Mouse (Mus musculus): ENCODE data around the gene Fbxw5.

The Fbxw5 gene

DNA sequence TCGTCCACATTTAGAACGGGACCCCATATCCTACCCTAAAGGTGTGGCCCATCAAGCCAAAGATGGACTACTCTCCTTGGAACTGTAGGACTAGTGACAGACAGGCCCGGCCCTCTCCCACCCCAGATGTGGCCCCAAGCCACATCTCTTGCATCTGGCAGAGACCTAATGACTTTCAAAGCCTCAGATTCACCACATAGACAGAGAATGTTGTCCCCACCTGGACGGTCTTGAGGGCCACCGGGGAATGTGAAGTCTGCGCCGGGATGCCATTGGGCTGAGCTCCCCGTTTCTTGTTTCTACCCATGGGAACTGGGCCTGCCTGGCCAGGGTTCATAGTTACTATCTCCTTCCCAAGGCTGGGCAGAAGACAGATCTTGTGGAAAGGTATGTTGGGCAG is 23.0 kb upstream of the Fbxw5 start:
- intact Hi-C loops (cut with DNase I), result no loop called here

DNA sequence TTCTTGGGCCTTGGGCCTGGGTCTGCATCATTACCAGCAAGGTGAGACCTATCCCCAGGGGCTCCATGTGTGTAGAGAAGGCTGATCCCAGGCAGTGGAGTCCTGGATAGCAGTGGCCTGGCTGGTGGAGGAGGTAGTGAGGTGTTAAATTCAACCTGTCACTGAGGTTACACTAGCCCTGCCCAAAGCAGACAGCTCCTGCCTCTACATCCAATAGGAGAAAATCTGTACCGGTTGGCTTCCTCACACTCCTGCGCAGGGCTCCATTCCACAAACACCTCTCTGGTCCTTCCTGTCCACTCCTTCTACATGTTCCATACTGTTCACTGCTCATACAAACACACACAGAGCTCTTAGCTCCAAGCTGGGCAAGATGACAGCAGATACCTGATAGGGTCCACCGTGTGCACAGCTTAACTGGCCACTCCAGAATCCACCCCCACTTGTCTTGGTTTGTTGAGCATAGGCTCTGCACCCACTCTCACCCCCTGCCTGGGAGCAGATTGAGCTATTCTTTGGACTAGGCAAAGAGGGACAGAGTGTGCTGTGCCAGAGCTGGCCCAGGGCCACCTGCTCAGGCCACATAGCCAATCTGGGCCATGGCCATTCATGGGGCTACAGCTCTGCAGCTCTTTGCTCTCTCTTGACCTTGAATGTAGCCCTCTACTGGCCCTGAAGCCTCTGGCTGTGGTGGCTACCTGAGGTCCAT is 22.4 kb upstream of the Fbxw5 start:
- intact Hi-C loops (cut with DNase I), result no loop called here

DNA sequence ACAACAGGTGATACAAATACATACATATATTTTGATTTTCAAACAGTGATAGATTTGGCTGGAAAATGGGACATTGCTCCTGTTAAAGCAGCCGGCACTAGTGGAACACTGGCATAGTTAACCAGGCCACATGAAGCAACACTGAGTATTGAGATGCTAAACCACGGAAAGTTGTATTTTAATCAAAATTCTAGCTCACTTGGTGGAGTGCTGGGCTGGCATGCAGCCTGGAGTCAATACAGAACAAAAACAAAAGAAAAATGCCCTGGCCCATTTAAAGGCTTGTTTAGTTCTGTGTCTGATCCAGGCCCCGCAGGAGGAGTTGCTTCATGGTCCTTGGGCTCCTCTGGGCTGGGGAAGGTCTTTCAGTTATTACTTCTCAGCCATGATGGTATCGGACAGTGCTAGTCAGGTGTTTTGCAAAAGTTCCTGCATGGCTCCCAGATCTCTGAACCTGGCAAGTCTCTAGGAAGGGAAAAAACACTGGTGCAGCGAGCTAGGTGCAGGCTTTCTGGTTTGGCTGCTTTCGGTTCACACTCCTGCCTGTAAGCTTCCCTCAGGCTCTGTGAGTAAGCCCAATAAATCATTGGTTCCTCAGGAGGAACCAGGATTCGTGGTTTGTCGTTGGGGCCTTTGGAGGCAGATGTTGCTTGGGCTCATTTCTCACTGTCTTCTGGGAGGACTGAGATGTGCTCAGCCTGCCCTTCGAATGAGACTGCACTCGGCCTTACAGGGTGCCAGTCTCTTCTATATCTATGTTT is 20.8 kb upstream of the Fbxw5 start:
- intact Hi-C loops (cut with DNase I), result no loop called here

DNA sequence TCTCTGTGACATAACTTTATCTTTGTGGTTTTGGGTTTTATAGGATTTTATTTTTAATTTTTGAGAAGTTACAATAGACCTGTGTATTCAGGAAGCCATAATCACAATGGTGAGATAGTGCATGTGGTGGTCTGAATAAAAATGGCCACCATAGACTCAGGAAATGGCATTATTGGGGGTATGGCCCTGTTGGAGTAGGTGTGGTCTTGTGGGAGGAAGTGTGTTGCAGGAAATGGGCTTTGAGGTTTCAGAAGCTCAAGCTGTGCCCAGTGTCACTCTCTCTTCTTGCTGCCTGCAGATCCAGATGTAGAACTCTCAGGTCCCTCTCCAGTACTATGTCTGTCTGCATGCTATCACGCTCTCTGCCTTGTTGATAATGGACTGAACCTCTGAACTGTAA is 20.0 kb upstream of the Fbxw5 start:
- intact Hi-C loops (cut with DNase I), result no loop called here

DNA sequence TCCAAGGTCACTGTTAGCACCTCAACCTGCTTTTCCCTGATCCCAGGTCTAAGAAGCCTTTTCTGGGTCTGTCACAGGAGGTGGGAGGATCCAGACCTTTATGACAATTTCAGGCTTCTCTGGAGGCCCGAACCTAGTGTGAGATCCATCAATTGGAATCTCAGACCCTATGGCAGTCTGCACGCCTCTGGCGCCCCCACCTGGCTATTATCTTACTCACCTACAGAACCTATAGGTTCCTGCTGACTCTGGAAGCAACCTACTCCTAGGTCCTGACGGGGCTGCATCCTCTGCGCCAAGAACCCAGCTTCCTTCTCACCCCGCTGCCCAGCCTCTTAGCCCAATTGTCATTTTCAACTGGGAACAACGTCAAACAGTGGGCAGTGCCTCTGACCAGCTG is 17.6 kb upstream of the Fbxw5 start:
- intact Hi-C loops (cut with DNase I), result loop anchor here (2.0 kb wide), 1 partner anchor 60 kb away; the partner anchor contains the start of gene Fut7

DNA sequence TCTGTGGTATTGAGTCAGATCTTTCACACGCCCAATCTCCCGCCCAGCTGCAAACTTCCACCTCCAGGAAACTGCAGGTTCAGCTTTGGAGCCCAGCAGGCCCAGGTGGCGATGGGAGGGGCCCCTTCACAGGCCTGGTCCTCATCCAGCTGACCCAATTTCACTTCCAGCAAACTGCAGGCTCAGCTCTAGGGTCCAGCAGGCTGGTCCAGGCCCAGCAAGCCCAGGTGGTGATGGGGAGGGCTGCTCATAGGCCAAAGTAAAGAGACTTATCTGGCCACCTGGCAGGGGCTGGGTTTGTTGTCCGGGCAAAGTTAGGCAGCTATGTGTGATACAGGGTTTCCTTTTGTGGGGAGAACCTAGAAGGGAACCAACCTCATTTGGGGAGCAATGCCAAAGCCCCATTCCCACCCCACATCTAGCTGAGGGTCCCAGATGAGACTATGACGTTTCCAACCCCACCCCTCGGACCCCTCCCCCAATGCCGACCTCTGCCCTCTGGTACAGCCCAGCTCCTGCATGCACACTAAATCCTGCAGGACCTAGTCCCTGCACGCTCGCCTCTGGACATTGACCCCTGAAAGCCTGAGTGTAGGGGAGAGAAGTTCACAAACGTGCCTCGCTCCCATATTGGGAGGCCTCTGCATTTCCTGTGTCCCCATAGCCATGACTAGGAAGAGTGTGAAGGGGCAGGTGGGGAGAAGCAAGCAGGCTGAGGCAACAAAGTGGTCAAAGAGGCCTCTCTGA is 15.5 kb upstream of the Fbxw5 start:
- intact Hi-C loops (cut with DNase I), result no loop called here

DNA sequence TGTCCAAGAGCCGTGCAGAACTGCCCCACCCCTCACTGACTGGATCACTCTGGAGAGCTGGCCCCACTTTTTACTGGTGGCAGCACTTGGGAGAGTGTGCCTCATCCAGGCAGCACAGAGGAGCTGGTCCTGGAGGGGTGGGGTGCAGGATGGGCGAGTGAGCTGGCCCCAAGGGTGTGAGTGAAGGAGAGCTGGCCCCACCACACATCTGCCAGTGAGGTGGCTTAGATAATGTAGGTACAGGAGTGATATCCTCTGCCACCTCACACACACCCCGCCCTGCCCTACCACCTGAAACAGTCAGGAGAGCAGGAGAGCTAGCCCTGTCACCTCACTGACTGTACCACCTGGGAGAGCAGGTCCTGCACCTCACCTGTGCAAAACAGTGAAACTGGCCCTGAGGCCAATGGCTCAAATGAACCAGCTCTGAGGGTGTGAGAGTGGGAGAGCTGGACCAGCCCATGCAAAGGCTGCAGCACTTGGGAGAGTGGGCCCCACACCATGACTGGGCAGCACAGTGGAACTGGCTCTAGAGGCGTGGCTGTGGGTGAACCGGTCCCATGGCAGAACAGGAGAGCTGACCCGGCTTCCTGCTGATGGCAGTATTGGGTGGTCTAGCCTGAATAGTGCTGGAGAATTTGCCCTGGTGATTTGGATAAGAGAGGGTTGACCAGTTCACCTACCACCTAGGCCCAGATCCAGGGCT is 12.4 kb upstream of the Fbxw5 start:
- intact Hi-C loops (cut with DNase I), result no loop called here

DNA sequence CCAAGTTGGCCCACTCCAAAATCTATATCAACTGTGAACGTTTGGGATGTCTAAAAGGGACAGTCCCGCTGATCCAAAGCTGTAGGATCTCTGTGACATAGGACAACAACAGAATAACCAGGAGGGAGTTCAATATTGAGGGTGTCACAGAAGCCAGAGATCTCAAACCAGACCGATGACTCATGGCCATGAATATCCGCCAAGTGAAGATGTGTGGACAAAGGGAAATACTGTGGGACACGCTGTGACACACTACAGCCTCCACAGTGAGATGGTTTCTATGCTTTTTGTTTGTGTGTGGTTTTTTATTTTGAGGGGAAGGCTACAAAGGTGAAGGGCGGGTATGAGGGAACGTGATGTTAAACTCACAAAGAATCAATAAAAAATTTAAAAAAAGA is 11.9 kb upstream of the Fbxw5 start:
- intact Hi-C loops (cut with DNase I), result no loop called here

DNA sequence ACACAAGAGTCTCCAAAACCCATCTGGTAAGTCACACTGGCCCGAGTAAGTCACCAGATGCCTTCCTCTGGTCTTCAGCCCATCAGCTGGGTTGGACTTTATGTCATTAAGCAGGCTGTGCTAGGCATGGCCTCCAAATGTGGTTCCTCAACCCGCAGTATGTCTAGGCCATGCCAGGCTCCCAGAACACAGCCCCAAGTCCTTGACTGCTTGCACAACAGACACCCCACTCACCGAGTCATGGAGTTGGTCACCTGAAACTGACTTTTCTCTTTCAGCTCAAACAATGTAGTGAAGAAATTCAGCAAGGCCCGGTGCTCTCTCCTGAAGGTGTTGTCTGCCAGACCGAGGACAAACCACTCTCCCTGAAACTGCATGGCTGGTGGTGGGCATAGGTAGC is 7.6 kb upstream of the Fbxw5 start:
- intact Hi-C loops (cut with DNase I), result no loop called here

DNA sequence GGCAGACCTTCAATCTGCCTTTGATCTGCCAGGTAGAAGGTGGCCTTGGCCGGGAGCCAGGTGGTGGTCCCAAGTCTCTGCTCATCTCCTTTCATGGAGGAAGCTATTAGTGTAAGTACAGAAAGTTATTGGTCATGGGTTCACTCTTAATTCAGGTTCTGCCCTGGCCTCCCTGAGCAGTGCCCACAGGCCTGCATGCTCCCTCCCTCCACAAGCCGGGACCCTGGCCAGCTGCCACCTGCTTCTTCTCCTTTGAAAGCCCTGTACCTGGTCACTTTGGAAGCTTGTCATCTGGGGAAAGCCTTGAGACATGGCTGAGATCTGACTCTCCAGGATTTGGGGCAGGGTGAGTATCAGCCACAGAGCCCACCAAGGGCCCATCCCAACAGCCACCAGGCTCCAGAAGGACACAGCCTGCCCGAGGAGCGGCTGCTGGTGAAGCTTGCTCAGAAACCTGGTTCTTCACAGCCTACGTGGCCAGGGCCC is 7.0 kb upstream of the Fbxw5 start, which contains the start of gene Lcn12:
Gene Lcn12, minus strand, starts transcription at position 436 of the 486 bp plus-strand sequence.
- intact Hi-C loops (cut with DNase I), result no loop called here

DNA sequence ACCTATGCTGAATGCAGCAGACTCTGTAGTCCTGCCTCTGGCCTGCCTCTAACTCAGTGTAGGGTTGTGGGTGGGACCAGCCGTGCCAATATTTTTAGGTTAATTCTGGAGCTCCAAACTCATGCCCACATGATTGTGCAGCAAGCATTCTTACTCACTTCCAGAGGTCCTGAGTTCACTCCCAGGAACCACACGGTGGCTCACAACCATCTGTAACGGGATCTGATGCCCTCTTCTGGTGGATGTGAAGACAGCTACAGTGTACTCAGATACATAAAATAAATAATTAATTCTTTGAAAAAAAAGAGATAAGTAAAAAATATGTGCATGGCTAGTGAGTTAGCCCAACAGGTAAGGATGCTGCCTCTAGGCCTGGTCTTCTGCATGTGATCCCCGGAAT is 4.1 kb upstream of the Fbxw5 start:
- intact Hi-C loops (cut with DNase I), result loop anchor here (5.0 kb wide), 1 partner anchor 74 kb away; the partner anchor contains the start of gene Fut7

DNA sequence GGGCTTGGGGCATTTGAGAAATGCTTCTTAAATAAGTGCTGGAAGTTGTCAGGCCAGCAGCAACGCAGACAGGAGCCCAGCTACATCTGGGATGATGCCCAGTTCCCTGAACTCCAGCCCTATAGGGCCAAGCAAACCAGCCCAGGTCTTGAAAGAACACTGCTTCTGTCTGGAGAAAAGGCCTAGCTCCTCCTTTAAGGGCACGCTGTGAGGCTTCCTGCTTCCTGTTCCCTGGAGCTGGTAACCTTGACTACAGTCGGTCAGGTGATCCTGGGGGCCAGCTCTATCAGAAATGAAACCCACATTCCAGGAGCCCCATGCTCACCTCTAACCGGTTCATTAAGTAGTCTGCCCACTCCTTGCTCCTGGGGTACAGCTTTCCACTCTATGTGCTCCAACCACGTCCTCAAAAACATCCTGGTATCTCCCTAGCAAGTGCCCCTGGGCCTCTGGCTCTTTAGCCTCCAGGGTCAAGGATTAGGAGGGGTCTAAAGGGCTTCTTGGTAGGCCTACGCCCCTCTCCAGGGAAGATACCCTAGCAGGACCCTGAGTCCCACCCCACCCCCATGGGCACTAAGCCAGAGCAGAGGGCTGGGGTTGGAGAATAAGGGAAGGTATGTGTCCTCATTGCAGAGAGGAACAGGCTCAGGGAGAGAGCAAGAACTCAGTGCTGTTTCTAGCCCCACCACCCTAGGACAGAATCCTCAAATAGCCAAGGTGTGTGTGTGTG is 2.5 kb upstream of the Fbxw5 start:
- intact Hi-C loops (cut with DNase I), result loop anchor here (5.0 kb wide), 1 partner anchor 76 kb away; the partner anchor contains the start of gene Fut7

DNA sequence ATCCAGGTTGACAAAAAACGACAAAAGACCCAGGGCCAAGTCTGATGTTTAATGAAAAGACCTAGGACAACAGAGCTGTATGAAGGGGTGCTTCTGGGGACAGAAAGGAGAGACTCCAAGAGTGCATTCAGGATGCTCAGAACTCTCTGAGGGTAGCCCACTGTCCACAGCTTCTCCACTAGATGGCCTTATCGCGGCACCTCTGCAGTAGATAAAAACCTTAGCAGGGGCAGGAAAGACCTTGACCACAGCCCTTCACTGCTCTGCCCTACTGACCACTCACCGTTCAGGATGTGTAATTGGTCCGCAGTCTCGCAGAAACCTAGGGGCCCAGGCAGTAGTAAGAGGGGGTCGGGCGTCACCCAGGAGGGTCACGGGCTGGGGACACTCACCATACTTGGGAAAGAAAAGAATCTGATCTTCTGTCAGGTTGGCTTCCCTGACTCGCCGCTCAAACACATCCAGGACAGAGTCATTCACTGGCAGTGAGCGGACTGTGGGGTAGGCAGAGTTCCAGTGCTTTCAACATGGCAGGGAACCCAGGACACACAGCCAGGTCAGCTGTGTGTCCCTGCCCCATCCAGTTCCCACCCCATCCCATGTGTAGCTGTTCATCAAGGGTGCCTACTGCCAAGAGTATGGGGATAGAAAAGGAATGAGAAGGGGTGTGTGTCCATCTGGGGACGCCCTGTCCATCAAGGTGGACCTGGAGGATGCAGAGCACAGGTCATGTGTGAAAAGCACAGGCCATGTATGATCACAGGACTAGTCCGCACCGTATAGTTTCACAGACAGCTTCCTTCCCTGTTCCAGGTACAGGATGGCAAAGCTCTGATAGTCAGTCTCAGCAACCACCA is 1.7 kb upstream of the Fbxw5 start:
- intact Hi-C loops (cut with DNase I), result loop anchor here (5.0 kb wide), 1 partner anchor 77 kb away; the partner anchor contains the start of gene Fut7

DNA sequence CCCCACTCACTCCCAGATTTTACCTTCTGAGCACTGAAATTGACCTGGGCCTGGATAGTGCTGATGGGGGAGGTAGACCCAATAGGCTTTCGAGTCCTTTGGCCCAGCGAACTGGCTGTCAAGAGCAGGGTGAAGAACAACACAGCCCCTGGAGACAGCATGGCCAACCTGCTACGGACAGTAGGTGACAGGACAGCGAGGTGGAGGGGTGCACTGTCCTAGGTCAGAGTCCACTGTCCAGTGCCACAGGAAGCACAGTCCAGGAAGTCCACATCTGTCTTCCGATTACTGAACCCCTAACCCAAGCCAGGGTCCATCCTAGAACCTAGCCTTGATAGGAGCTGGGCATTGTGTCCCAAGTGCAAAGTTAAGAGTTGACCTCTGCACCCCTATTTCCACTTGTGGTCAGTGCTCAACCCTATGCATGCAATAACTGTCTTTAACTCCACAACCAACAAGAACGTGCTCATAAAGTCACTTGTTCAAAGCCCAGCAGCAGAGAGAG is 427 bp upstream of the Fbxw5 start:
- intact Hi-C loops (cut with DNase I), result no loop called here

DNA sequence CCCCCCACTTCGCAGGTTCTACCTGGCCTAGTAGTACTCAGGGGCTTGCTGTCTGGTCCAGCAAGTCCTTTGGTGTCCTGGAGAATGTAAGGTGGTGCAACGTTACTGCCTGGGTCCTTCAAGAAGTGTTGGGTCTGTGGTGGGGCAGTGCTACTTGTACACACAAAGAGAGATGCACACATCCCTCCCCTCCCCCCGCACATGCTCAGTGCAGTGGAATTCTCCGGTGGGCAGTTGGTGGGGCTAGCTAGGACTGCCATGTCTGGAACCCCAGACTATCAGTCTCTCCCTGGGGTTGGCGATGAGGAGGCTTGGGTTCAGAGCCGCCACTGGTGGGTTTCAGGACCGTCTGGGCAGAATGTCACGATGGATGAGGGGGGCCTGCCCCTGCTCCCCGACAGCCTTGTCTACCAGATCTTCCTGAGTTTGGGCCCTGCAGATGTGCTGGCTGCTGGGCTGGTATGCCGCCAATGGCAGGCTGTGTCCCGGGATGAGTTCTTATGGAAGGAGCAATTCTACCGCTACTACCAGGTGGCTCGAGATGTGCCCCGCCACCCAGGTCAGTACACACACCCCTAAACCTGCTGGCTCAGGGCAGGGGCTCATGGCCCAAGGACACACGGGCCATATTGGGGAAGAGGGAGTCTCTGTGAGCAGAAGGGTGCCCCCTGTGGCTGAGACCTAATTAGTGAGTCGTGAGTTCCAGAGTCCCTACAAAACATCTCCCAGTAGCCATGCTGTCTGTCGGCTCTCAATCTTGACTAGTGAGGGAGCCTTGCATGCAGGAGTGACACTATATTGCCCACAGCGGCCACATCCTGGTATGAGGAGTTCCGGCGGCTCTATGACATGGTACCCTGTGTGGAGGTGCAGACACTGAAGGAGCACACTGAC is 1.3 kb downstream of the Fbxw5 start, which contains the start of gene C8g:
Gene C8g, minus strand, starts transcription at position 127 of the 894 bp plus-strand sequence.
- intact Hi-C loops (cut with DNase I), result no loop called here

DNA sequence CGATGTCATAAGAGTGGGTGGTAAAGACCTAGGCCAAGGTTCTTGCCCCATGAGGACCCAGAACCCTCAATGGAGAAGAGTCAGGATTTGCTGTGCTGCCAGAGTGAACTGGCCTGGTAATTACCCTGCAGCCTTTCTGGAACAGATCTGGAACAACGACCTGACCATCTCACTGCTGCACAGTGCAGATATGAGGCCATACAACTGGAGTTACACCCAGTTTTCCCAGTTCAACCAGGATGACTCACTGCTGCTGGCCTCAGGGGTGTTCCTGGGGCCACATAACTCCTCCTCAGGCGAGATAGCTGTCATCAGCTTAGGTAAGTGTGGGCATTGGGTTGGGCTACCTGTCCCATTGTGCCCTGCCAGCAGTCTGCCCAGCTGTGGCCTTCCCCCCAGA is 2.2 kb downstream of the Fbxw5 start:
- intact Hi-C loops (cut with DNase I), result no loop called here

DNA sequence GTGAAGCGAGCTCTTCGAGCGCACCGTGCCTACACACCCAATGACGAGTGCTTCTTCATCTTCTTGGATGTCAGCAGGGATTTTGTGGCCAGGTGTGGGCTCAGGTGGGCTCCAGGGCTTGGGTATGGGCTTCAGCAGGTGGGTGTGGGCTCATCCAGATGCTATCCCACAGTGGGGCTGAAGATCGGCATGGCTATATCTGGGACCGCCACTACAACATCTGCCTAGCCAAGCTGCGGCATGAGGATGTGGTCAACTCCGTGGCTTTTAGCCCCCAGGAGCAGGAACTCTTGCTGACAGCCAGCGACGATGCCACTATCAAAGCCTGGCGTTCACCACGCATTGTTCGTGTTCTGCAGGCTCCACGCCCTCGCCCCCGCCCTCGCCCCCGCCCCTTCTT is 4.0 kb downstream of the Fbxw5 start:
- intact Hi-C loops (cut with DNase I), result no loop called here

DNA sequence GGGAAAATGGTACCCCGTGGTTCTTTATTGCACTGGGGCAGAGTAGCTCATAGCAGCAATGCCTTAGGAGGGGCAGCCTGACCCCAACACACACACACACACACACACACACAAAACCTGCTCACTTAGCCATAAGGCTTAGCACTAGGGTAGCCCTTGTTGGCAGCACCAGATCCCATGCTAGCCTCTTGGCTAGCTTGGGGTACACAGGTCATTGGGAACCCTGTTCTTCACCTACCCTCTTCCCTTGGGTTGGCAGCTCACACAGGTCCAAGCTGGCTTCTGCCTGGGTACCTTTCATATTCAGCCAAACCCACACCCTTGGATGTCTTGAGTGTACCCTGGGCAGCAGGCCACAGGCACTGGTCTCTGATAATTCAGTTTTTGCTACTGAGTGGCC is 4.5 kb downstream of the Fbxw5 start:
- intact Hi-C loops (cut with DNase I), result no loop called here

All from adrenal gland (tissue).